In the genomic region with DNA sequence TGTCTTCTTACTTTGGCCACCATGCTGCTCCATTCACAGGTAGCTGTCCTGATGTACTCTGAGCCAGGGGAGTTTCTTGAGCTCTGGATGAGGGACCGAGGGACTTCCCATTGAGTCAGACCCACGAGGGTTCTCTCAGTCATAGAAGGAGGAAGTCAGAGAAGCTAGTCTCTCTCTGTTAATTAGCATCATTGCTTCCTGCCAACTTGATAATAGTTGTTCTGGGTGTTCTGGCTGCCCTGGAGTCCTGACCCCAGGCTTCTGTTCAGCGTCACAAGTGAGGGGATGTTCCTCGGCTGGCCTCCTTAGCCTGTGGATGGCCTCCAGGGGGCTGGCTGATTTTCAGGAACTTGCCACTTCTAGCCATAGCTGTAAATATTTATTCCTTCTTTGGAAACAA, we compare ENCODE assay signal across 19 mouse cellular contexts. TPM values are rescaled to one million over a fixed set of nuclear protein-coding genes. Genes with fewer than 3 reads are reported as not detected.
A peak's percentile ranks its signal among the peaks of the same experiment; 100 is the strongest.
DNase-seq lines count a peak whose midpoint lies in the region; ATAC-seq and TF ChIP-seq lines count a peak whose summit lies in the region.
"Had no signal": no experiment of that assay in that cellular context is flagged by ENCODE, and none has a peak within 500 bp of the region (broad histone marks: within the 10 kb centered on the region; RNA-seq: fewer than 3 reads in every experiment).

No protein-coding gene starts in this region.

- no peaks in the 10 kb centered on the region for H3K27me3 ChIP-seq in forebrain, postnatal 0 days (ENCODE audit: insufficient read depth, low read length)

- peak; percentile 49 to 64 for DNase-seq in B cell, adult 2 months
- peak; percentile 47 for DNase-seq in induced T-regulatory cell, adult 2 months (ENCODE audit: low read depth)
- no peak for DNase-seq in forebrain, postnatal 0 days
- no peak for DNase-seq in frontal cortex, postnatal 10 days (ENCODE audit: low spot score in 2 of 2)
- DNase-seq: adrenal gland, postnatal 14 days; cerebellum, postnatal 36 days; gastrocnemius, postnatal 10 days; kidney, postnatal 10 days; right cerebral cortex, postnatal 14 days had no signal

- H3K9me3 ChIP-seq in forebrain, postnatal 0 days (ENCODE audit: low read length), result no peaks in the 10 kb centered on the region
- H3K9me3 ChIP-seq: limb, embryonic 10.5 days; midbrain, embryonic 10.5 days had no signal

- no peak overlapping the region for H3K4me3 ChIP-seq in forebrain, postnatal 0 days (ENCODE audit: low read depth, low read length)
- H3K4me3 ChIP-seq: limb, embryonic 10.5 days; midbrain, embryonic 10.5 days; myocyte had no signal

- H3K36me3 ChIP-seq in forebrain, postnatal 0 days (ENCODE audit: insufficient read depth), result no peaks in the 10 kb centered on the region
- H3K36me3 ChIP-seq: limb, embryonic 10.5 days; midbrain, embryonic 10.5 days had no signal

- no peak overlapping the region for H3K9ac ChIP-seq in forebrain, postnatal 0 days

- H3K4me2 ChIP-seq in forebrain, postnatal 0 days (ENCODE audit: low read depth), result no peak overlapping the region

- WGBS in forebrain, postnatal 0 days, result 70% methylated on average over 4 of the region's 4 CpGs

- peak; percentile 65 for ATAC-seq in CD4-positive, CD25-positive, alpha-beta regulatory T cell, adult 4 months
- peak; percentile 17; the same call in 1 of the 2 replicates for ATAC-seq in neutrophil, adult 5-6 weeks (ENCODE audit: extremely low read depth, insufficient number of reproducible peaks, low FRiP score, poor library complexity, severe bottlenecking)
- ATAC-seq in erythroblast, adult 5-6 weeks (replicated peaks; ENCODE audit: low FRiP score, poor library complexity, severe bottlenecking), result no peak
- ATAC-seq in forebrain, postnatal 0 days, result no peak
- ATAC-seq: forebrain, embryonic 14.5 days; inflammation-experienced regulatory T-cells, adult 6 months had no signal

- TF ChIP-seq CTCF in forebrain, postnatal 0 days (IDR thresholded peaks at IDR 0.05; ENCODE audit: low read depth), result no peak

- H3K4me1 ChIP-seq in forebrain, postnatal 0 days (ENCODE audit: insufficient read depth), result no peaks in the 10 kb centered on the region

- H3K27ac ChIP-seq in forebrain, postnatal 0 days (ENCODE audit: low read depth, low read length), result no peak overlapping the region
- H3K27ac ChIP-seq: limb, embryonic 10.5 days; midbrain, embryonic 10.5 days had no signal

RNA-seq across cellular contexts. Expression of a gene that starts 0.7 kb away (rescaled TPM):
- not detected for polyA plus RNA-seq in CD4-positive, CD25-positive, alpha-beta regulatory T cell, adult 4 months (2017; shearing (Covaris generic))
- not detected in 2 replicates for total RNA-seq in neutrophil, adult 5-6 weeks (2017)
- 0.19 and 0.42 TPM in 2 replicates for total RNA-seq in erythroblast, adult 5-6 weeks (2015; ENCODE audit: low replicate concordance)
- 0.28 and 0.77 TPM in 2 replicates for total RNA-seq in erythroblast, adult 5-6 weeks (2017; ENCODE audit: low replicate concordance)
- not detected in 2 replicates for total RNA-seq in forebrain, postnatal 0 days (2014; rRNA removed)
- polyA plus RNA-seq in forebrain, postnatal 0 days (2015; fragmentation: Nextera tagmentation; extraction: Ambion mirVana), result 0.79 and 0.93 TPM in 2 replicates
- total RNA-seq: gastrocnemius, postnatal 10 days; heart, postnatal 25 days had no signal
- polyA plus RNA-seq: embryonic facial prominence, embryonic 14.5 days; inflammation-experienced regulatory T-cells, adult 6 months; midbrain, embryonic 10.5 days; myocyte had no signal

RNA-seq across cellular contexts. Expression of a gene that starts 9.8 kb away (rescaled TPM):
- 10 to 100 TPM; 55.5 to 76.3 TPM for polyA plus RNA-seq in CD4-positive, CD25-positive, alpha-beta regulatory T cell, adult 4 months (2017; shearing (Covaris generic))
- total RNA-seq in neutrophil, adult 5-6 weeks (2017), result 76.4 and 98.3 TPM in 2 replicates
- total RNA-seq in erythroblast, adult 5-6 weeks (2015; ENCODE audit: low replicate concordance), result 2.9 and 4.8 TPM in 2 replicates
- 17.0 and 24.2 TPM in 2 replicates for total RNA-seq in erythroblast, adult 5-6 weeks (2017; ENCODE audit: low replicate concordance)
- total RNA-seq in forebrain, postnatal 0 days (2014; rRNA removed), result 42.2 and 48.3 TPM in 2 replicates
- polyA plus RNA-seq in forebrain, postnatal 0 days (2015; fragmentation: Nextera tagmentation; extraction: Ambion mirVana), result 23.9 and 25.5 TPM in 2 replicates

RNA-seq across cellular contexts. Expression of a gene that starts 35.8 kb away (rescaled TPM):
- polyA plus RNA-seq in CD4-positive, CD25-positive, alpha-beta regulatory T cell, adult 4 months (2017; shearing (Covaris generic)), result 10 to 100 TPM; 18.6 to 18.9 TPM
- total RNA-seq in neutrophil, adult 5-6 weeks (2017), result 16.9 and 22.8 TPM in 2 replicates
- 1.2 and 4.4 TPM in 2 replicates for total RNA-seq in erythroblast, adult 5-6 weeks (2015; ENCODE audit: low replicate concordance)
- total RNA-seq in erythroblast, adult 5-6 weeks (2017; ENCODE audit: low replicate concordance), result 2.8 and 14.5 TPM in 2 replicates
- total RNA-seq in forebrain, postnatal 0 days (2014; rRNA removed), result 42.7 and 48.5 TPM in 2 replicates
- 69.6 and 96.3 TPM in 2 replicates for polyA plus RNA-seq in forebrain, postnatal 0 days (2015; fragmentation: Nextera tagmentation; extraction: Ambion mirVana)

RNA-seq across cellular contexts. Expression of a gene that starts 40.1 kb away (rescaled TPM):
- polyA plus RNA-seq in CD4-positive, CD25-positive, alpha-beta regulatory T cell, adult 4 months (2017; shearing (Covaris generic)), result under 1 TPM in 1 of 2 experiments, not detected in 1; 0.42 TPM
- total RNA-seq in neutrophil, adult 5-6 weeks (2017), result not detected in 2 replicates
- not detected in 2 replicates for total RNA-seq in erythroblast, adult 5-6 weeks (2015; ENCODE audit: low replicate concordance)
- total RNA-seq in erythroblast, adult 5-6 weeks (2017; ENCODE audit: low replicate concordance), result not detected in 2 replicates
- not detected in 2 replicates for total RNA-seq in forebrain, postnatal 0 days (2014; rRNA removed)
- polyA plus RNA-seq in forebrain, postnatal 0 days (2015; fragmentation: Nextera tagmentation; extraction: Ambion mirVana), result 0.09 and 0.33 TPM in 2 replicates
- total RNA-seq: adrenal gland, postnatal 14 days; gastrocnemius, postnatal 10 days; heart, postnatal 25 days had no signal

RNA-seq across cellular contexts. Expression of a gene that starts 40.2 kb away (rescaled TPM):
- 100 to 1,000 TPM in 1 of 2 experiments, 10 to 100 TPM in 1; 83.0 to 121 TPM for polyA plus RNA-seq in CD4-positive, CD25-positive, alpha-beta regulatory T cell, adult 4 months (2017; shearing (Covaris generic))
- total RNA-seq in neutrophil, adult 5-6 weeks (2017), result 49.6 and 56.1 TPM in 2 replicates
- 24.4 and 25.7 TPM in 2 replicates for total RNA-seq in erythroblast, adult 5-6 weeks (2015; ENCODE audit: low replicate concordance)
- total RNA-seq in erythroblast, adult 5-6 weeks (2017; ENCODE audit: low replicate concordance), result 18.8 and 21.4 TPM in 2 replicates
- total RNA-seq in forebrain, postnatal 0 days (2014; rRNA removed), result 96.5 and 105 TPM in 2 replicates
- polyA plus RNA-seq in forebrain, postnatal 0 days (2015; fragmentation: Nextera tagmentation; extraction: Ambion mirVana), result 98.6 and 103 TPM in 2 replicates

Comparison
In these comparisons a context has a peak if more than half of its experiments do, and no peak if none do; other contexts are left out.
1. DNase-seq: peak in B cell, adult 2 months (2 of 2) and induced T-regulatory cell, adult 2 months (single experiment); none in forebrain, postnatal 0 days (single experiment) and frontal cortex, postnatal 10 days (0 of 2).
2. ATAC-seq: peak in CD4-positive, CD25-positive, alpha-beta regulatory T cell, adult 4 months (single experiment) and neutrophil, adult 5-6 weeks (single experiment); none in erythroblast, adult 5-6 weeks (single experiment) and forebrain, postnatal 0 days (single experiment).